Mouse (Mus musculus) small intestine, adult 2 months (tissue): ENCODE results near the gene Nfya. TPM values are rescaled to one million over a fixed set of nuclear protein-coding genes. Genes with fewer than 3 reads are reported as not detected.

Experiments used
- H3K27ac ChIP-seq: fragments of 200-500 bp; 2 replicates; pipeline ENCODE4 v1.5.1; 2012; ENCODE audit warnings: low read depth, low read length, control low read depth, inconsistent platforms; ENCODE audit not compliant: insufficient read depth
- H3K27me3 ChIP-seq: fragments of 200-500 bp; 2 replicates; pipeline ENCODE4 v1.6.1; 2012; ENCODE audit warnings: mild to moderate bottlenecking, moderate library complexity, low read length, inconsistent platforms; ENCODE audit not compliant: control insufficient read depth, insufficient read depth
- H3K36me3 ChIP-seq: fragments of 200-500 bp; 2 replicates; pipeline ENCODE4 v1.6.1; 2012; ENCODE audit warnings: mild to moderate bottlenecking, low read length, control low read depth, inconsistent platforms; ENCODE audit not compliant: control insufficient read depth, insufficient read depth
- H3K4me1 ChIP-seq: fragments of 200-500 bp; 2 replicates; pipeline ENCODE4 v1.6.1; 2012; ENCODE audit warnings: low read length, inconsistent platforms, mixed read lengths; ENCODE audit not compliant: control insufficient read depth, insufficient read depth, insufficient read length
- H3K4me3 ChIP-seq: fragments of 200-500 bp; 2 replicates; pipeline ENCODE4 v1.5.1; 2012; ENCODE audit warnings: low read depth, mild to moderate bottlenecking, control low read depth, inconsistent platforms, low read length, moderate library complexity
- CTCF ChIP-seq: fragments of 200-500 bp; IDR thresholded peaks from 2 replicates; pipeline ENCODE4 v1.5.1; 2012; ENCODE audit warnings: low read depth, mild to moderate bottlenecking, control low read depth, inconsistent platforms, low read length, moderate library complexity, mixed read lengths; ENCODE audit not compliant: insufficient replicate concordance, insufficient read length; ENCODE audit errors: extremely low read depth
- POLR2A ChIP-seq: fragments of 200-500 bp; IDR thresholded peaks from 2 replicates; pipeline ENCODE4 v1.6.1; 2012; ENCODE audit warnings: low read depth, mild to moderate bottlenecking, control low read depth, inconsistent platforms, low read length, moderate library complexity
- WGBS: fragments of 180-500 bp; shearing (Covaris S2); methylation state at CpG from one replicate; pipeline ENCODE4 v1.1.7; 2018; 5-methylcytosine and 5-hydroxymethylcytosine counted together
- polyA plus RNA-seq: library from polyadenylated mRNA; depleted of rRNA; stranded (reverse); fragments of >200 nt; gene quantifications from 2 replicates; pipeline ENCODE4 v1.2.3, GENCODE M21; 2012; rRNA removed

Nfya gene
- polyA plus RNA-seq = 36.2 and 36.4 TPM in 2 replicates

DNA sequence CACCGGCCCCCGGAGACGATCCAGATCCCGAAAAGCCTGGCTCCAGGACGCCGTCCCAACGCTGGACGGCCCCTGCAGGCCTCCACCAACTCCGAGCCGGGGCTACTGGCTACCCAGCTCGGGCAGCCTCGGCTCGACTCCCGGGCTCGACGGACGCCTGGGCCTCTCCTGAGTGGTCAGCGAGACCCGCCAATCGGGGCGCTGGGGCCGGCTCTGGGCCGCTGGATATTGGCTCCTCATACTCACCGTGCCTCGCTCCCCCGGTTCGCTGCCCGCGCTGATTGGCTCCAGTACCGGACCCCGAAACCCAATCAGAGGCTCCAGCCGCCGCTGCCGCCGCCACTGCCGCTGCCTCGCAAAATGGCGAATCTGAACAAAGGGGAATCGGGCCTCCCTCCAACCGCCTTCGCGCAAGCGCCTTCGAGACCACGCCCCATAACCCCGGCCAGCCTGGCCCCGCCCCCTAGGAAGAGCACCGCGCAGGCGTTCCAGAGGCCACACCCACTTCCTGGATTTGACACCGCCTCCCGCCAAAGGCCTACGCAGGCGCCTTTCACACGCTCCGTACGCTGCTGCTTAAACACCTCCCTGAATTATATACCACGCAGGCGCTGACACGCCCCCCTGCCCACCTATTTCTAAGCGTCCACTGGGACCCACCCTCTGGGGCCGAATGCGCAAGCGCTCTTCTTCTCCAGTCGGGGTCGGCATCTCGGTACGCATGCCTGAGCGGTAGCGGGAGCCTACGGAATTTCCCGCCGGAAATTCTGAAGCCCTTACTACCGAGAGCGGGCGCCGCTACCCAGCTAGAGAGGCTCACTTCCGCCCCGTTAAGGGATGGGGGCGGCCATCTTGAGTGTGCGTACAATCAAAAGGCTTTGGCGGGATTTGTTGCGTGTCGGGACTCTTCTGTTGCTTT, at the start of gene Nfya, which contains the start of gene Oard1:
Nfya (minus strand) TSS at position 527 of the 919 bp plus-strand sequence.
Oard1 (plus strand) TSS at position 635 of the 919 bp plus-strand sequence.
- peak within 1 kb of the TSS; percentile 91 for H3K4me3 ChIP-seq
- H3K4me1 ChIP-seq = peaks cover 3% of the 10 kb centered on the region; the same call in 1 of the 2 replicates
- WGBS = under 1% methylated on average over 84 of the region's 84 CpGs
- H3K27me3 ChIP-seq = no peaks in the 10 kb centered on the region
- H3K36me3 ChIP-seq = peaks cover 15% of the 10 kb centered on the region
- no peak for TF ChIP-seq CTCF
- peak; percentile 59; the same call in 1 of the 2 replicates for TF ChIP-seq POLR2A
- H3K27ac ChIP-seq = peak within 1 kb of the TSS; percentile 99

DNA sequence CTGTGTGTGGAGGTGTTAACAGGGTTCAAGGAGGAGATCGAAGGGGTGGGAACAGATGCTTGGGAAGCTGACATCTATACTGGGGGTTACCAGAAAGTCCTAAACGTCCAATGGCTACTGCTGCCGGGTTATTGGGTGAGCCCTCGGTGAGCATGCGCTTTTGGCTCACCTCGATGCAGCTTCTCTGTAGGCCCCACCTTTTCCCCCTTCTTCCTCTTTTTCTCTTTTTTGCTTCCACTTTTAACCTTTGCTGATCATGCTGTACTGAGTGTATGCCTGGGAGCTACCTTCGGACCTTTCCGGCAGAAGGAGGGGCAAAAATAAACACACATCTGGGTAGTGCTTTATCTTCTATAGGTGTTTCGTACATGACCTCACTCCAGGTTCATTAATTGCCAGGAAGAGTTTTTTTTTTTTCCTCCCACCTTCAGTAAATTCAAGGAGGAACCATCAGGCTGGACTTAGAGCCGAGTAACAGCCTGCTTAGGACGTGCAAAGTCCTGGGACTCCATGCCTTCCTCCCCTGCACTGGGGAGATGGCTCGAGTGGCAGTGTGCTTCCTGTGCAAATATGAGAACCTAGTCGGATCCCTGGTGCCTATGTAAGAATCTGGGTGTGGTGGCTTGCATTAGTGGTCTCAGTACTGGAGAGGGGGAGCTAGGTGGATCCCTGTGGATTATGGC, 48.4 kb upstream of the Nfya start:
- 20% methylated on average over 13 of the region's 13 CpGs for WGBS
- Histone ChIP-seq H3K4me3 (peak overlapping the region; percentile 59), H3K4me1 (peaks cover 14% of the 10 kb centered on the region), H3K27ac (peak overlapping the region; percentile 98), H3K36me3 (peaks cover 23% of the 10 kb centered on the region), H3K27me3 (no peaks in the 10 kb centered on the region)
- TF ChIP-seq CTCF (no peak), POLR2A (0 out of 2 replicates have a peak, but pooled peaks have one; percentile 10)

DNA sequence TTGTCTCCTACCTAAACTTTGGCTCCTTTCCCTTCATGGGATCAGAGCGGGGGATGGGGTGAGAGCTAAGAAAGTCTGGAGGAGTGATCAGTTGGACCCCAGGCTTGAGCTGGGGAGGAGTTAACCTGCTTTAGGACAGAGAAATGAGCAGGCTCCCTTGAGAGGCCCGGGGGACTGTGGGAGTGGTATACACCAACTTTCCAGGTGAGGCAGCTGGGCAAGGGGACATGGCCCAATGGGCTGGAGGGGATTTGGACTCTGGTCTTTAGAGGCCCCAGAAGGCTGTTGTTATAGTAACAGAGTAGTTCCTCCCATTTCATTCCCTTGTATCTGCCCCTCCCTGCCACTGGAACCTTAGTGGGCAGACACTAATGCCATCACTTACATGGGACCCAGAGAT, 46.2 kb upstream of the Nfya start:
- no peaks in the 10 kb centered on the region for H3K27me3 ChIP-seq
- H3K27ac ChIP-seq = peak overlapping the region; percentile 86
- H3K36me3 ChIP-seq = peaks cover 13% of the 10 kb centered on the region
- TF ChIP-seq POLR2A (no peak), CTCF (no peak)
- WGBS = 34% methylated on average over 2 of the region's 2 CpGs
- peaks cover 20% of the 10 kb centered on the region for H3K4me1 ChIP-seq
- H3K4me3 ChIP-seq = peak overlapping the region; percentile 57

DNA sequence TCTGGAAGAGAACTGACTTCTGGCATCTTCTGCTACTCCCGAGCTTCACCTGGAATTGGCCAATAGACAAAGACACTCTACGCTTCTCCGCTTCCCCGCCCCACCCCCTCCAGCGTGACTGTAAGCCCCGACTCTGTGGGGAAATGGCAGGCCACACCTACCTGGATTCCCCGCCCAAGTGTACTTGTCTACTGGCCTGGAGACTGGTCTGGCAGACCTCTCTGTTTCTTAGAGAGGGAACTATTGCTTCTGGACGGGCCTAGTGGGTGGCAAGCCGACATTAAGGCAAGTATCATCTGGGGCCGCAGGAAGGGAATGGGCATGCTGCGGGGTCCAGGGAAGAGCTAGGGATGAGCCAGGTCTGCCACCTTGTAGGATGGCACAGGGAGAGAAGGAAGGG, 45.0 kb upstream of the Nfya start, which contains the start of gene Unc5cl:
Unc5cl (plus strand) TSS at position 214 of the 400 bp plus-strand sequence.
- peak within 1 kb of the TSS; percentile 69 for H3K4me3 ChIP-seq
- no peaks in the 10 kb centered on the region for H3K27me3 ChIP-seq
- 16% methylated on average over 11 of the region's 11 CpGs for WGBS
- TF ChIP-seq POLR2A (peak; percentile 80), CTCF (no peak)
- H3K27ac ChIP-seq = peak within 1 kb of the TSS; percentile 87
- H3K4me1 ChIP-seq = peaks cover 23% of the 10 kb centered on the region
- peaks cover 3% of the 10 kb centered on the region for H3K36me3 ChIP-seq

- peak overlapping the region; percentile 69 for H3K4me3 ChIP-seq
- 27% methylated on average over 7 of the region's 7 CpGs for WGBS
- TF ChIP-seq POLR2A (no peak), CTCF (no peak)
These were observed 44.5 kb upstream of the Nfya start for GRCm38 (mm10) chr17:48454190-48454589.

GRCm38 (mm10) chr17:48453489-48453888, 43.8 kb upstream of the Nfya start:
- no peak for TF ChIP-seq POLR2A
- peak; percentile 24; the same call in 1 of the 2 replicates for TF ChIP-seq CTCF
- H3K27me3 ChIP-seq = no peaks in the 10 kb centered on the region
- no peak overlapping the region for H3K4me3 ChIP-seq
- H3K4me1 ChIP-seq = peaks cover 17% of the 10 kb centered on the region
- WGBS = 62% methylated on average over 7 of the region's 7 CpGs
- no peak overlapping the region for H3K27ac ChIP-seq
- H3K36me3 ChIP-seq = no peaks in the 10 kb centered on the region

More at GRCm38 (mm10) chr17:48454190-48454589, 44.5 kb upstream of the Nfya start:
- H3K36me3 ChIP-seq = no peaks in the 10 kb centered on the region
- peaks cover 23% of the 10 kb centered on the region for H3K4me1 ChIP-seq
- peak overlapping the region; percentile 87 for H3K27ac ChIP-seq
- H3K27me3 ChIP-seq = no peaks in the 10 kb centered on the region
